Mouse (Mus musculus) hindbrain, embryonic 11.5 days (tissue): Measurements from ENCODE around the gene Ccl17. TPM values are rescaled to one million over a fixed set of nuclear protein-coding genes. Genes with fewer than 3 reads are reported as not detected.

Experiments used
- ATAC-seq: fragments of 200-750 bp; cut with Nextera tagmentation; 2 replicates; pipeline ENCODE4 v1.8.0; 2017; ENCODE audit warnings: mild to moderate bottlenecking, moderate TSS enrichment, moderate library complexity; ENCODE audit not compliant: low FRiP score
- DNase-seq: peaks from one replicate; pipeline ENCODE4 v3.0.0-alpha.2; 2015; ENCODE audit warnings: low spot score
- H3K27ac ChIP-seq: fragments of 300-500 bp; sonication (generic); 2 replicates; pipeline ENCODE4 v1.5.1; 2014; ENCODE audit warnings: mild to moderate bottlenecking, low read depth, low read length
- H3K27me3 ChIP-seq: fragments of 300-500 bp; sonication (generic); 2 replicates; pipeline ENCODE4 v1.6.1; 2014; ENCODE audit warnings: mild to moderate bottlenecking, low read length, moderate library complexity, mixed read lengths; ENCODE audit not compliant: control insufficient read depth, insufficient read depth
- H3K36me3 ChIP-seq: fragments of 300-500 bp; sonication (generic); 2 replicates; pipeline ENCODE4 v1.6.1; 2014; ENCODE audit warnings: mild to moderate bottlenecking, low read length, moderate library complexity, mixed read lengths; ENCODE audit not compliant: control insufficient read depth, insufficient read depth
- H3K4me1 ChIP-seq: fragments of 300-500 bp; sonication (generic); replicated peaks from 2 replicates; pipeline ENCODE4 v1.6.1; 2014; ENCODE audit warnings: low read length, mixed read lengths; ENCODE audit not compliant: control insufficient read depth, insufficient read depth
- H3K4me2 ChIP-seq: fragments of 300-500 bp; sonication (generic); replicated peaks from 2 replicates; pipeline ENCODE4 v1.6.1; 2014; ENCODE audit warnings: mild to moderate bottlenecking, low read depth, low read length
- H3K4me3 ChIP-seq: fragments of 300-500 bp; sonication (generic); 2 replicates; pipeline ENCODE4 v1.5.1; 2014; ENCODE audit warnings: low read depth, low read length
- H3K9ac ChIP-seq: fragments of 300-500 bp; sonication (generic); 2 replicates; pipeline ENCODE4 v1.6.1; 2014; ENCODE audit warnings: low read depth, low read length
- H3K9me3 ChIP-seq: fragments of 300-500 bp; sonication (generic); 2 replicates; pipeline ENCODE4 v1.6.1; 2016; ENCODE audit warnings: low read length; ENCODE audit not compliant: control insufficient read depth
- WGBS: fragments of 180-500 bp; shearing (Covaris S2); extraction: QIAGEN DNeasy Blood & Tissue Kit; methylation state at CpG from one replicate; pipeline ENCODE4 v1.1.7; 2014; 5-methylcytosine and 5-hydroxymethylcytosine counted together
- polyA plus RNA-seq: library from polyadenylated mRNA; unstranded; fragments of >200 nt; fragmentation: Nextera tagmentation; extraction: Ambion mirVana; gene quantifications from 2 replicates; pipeline ENCODE4 v1.2.1, GENCODE M21; 2014

Ccl17 gene
- polyA plus RNA-seq, 1 experiment from 2014 or later: not detected

DNA sequence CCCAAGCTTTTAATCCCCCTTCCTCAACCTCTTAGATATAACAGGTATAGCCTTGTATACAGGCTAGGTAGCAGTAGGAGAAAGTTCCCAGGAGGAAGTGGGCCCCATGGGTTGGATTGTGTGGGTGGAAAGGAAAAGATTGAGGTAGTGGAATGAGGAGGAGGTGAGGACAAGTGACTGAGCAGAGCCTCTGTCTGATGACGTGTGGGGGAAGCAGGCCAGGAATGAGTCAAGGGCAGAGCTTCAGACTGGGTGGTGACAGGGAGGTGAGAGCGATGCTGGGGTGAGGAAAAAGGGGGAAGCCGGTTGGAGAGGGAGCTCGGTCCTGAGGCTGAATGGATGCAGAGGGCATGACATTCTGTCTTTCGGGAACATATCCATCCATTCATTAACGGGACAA is 6.7 kb upstream of the Ccl17 start:
- H3K4me3 ChIP-seq: no peak overlapping the region
- H3K4me1 ChIP-seq: no peaks in the 10 kb centered on the region
- no peaks in the 10 kb centered on the region for H3K27me3 ChIP-seq
- 69% methylated on average over 6 of the region's 6 CpGs for WGBS
- no peak for DNase-seq
- H3K9me3 ChIP-seq: no peaks in the 10 kb centered on the region
- H3K27ac ChIP-seq: no peak overlapping the region
- ATAC-seq: no peak
- no peak overlapping the region for H3K9ac ChIP-seq
- H3K4me2 ChIP-seq: no peak overlapping the region
- H3K36me3 ChIP-seq: no peaks in the 10 kb centered on the region

DNA sequence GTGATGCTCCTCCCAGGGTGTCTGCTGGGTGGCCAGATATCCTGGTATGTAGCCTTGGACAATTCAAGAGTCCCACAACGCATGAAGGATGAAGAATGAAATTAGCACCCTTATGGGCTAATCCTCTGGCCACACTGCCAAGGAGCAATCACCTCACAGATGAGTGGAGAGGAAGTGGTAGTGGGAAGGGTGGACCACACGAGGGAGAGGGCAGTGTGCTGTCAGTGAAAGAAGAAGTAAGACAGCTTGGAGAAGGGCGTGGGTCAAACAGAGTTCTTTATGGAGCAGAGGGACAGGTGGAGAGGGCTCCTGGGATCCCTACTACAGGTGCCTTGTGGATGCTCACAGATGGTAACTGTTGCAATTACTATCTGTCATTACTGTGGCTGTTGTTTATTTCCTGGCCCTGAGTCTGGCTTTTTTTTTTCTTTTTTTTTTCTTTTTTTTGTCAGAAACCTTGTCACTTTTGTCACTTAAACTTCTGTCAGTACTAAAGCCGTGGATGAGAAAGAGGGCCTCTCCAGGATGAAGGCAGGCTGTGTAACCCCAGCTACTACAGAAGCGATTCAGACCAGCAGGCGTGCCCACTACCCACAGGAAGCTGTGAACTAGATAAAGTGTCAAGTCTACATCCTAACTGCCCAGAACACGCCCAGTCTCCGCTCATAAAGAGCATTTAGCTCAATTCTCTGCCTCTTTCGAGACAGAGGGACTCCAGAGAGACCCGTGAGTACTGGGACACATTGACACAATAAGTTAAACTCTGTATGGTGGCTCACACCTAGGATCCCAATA is 5.5 kb upstream of the Ccl17 start:
- 83% methylated on average over 10 of the region's 10 CpGs for WGBS
- no peak for DNase-seq
- no peak overlapping the region for H3K4me2 ChIP-seq

DNA sequence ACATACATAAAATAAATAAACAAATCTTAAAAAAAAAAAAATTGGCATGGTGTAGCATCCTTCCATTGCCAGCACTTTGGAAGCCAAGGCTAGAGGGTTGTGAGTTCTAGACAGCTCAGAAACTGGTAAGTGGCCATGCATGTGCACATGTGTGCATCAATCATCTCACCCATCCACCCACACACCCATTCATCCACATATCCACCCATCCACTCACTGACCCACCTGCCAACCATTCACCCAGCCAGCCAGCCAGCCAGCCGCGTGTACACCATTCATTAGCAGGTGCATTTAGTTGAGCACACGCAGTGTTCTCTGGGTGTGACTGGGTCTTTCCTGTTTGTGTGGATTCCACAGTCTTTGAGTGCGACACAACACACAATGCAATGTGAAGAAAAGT is 4.4 kb upstream of the Ccl17 start:
- DNase-seq (no peak), ATAC-seq (no peak)
- Histone ChIP-seq H3K9me3 (no peaks in the 10 kb centered on the region), H3K36me3 (no peaks in the 10 kb centered on the region), H3K4me2 (no peak overlapping the region), H3K4me3 (no peak overlapping the region), H3K9ac (no peak overlapping the region), H3K4me1 (no peaks in the 10 kb centered on the region), H3K27me3 (no peaks in the 10 kb centered on the region), H3K27ac (no peak overlapping the region)
- WGBS: 62% methylated on average over 4 of the region's 4 CpGs

More for the DNA sequence above, 5.5 kb upstream of the Ccl17 start:
- Histone ChIP-seq H3K4me3 (no peak overlapping the region), H3K4me1 (no peaks in the 10 kb centered on the region), H3K9me3 (no peaks in the 10 kb centered on the region), H3K27me3 (no peaks in the 10 kb centered on the region), H3K9ac (no peak overlapping the region), H3K36me3 (no peaks in the 10 kb centered on the region), H3K27ac (no peak overlapping the region)
- ATAC-seq: no peak

DNA sequence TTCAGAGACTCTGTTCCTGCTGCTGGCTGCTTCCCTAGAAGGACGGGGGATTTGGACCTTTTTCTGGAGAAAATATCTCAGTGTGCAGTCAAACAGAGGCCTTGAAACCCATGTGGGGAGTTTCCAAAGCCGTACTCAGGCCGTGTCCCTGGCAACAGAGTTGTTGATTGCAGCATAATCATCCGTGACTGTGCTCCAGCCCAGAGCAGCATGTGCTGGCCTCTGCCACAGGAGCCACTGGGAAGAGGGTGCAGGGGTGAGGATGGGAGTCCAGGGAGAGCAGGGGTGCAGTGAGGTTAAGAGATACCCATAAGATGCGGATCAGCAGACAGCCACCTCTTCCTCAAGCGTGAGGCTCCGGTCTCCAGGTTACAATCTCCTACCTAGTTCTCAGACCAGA is 2.7 kb upstream of the Ccl17 start:
- 61% methylated on average over 7 of the region's 7 CpGs for WGBS
- Histone ChIP-seq H3K27me3 (no peaks in the 10 kb centered on the region), H3K27ac (no peak overlapping the region), H3K9ac (no peak overlapping the region), H3K9me3 (no peaks in the 10 kb centered on the region), H3K4me2 (no peak overlapping the region), H3K4me1 (no peaks in the 10 kb centered on the region), H3K36me3 (no peaks in the 10 kb centered on the region), H3K4me3 (no peak overlapping the region)
- DNase-seq (no peak), ATAC-seq (no peak)

DNA sequence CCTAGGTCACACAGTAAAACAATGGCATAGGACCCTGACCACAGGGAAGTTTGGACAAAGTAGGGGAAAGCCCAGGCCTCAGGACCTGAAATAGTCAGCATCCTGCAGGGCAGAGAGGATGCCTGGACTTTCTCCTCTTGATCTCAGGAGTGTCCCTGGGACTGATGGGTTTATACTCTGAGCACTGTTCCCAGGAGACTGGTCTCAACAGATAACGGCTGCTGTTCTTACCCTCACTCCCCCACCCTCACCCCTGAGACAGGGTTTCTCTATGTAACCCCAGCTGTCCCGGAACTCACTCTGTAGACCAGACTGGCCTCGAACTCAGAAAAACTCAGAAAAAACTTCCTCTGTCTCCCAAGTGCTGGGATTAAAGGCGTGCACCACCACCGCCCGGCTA is 1.9 kb upstream of the Ccl17 start:
- Histone ChIP-seq H3K27me3 (no peaks in the 10 kb centered on the region), H3K9ac (no peak overlapping the region), H3K9me3 (no peaks in the 10 kb centered on the region), H3K36me3 (no peaks in the 10 kb centered on the region), H3K4me2 (no peak overlapping the region), H3K4me1 (no peaks in the 10 kb centered on the region), H3K4me3 (no peak overlapping the region), H3K27ac (no peak overlapping the region)
- DNase-seq (no peak), ATAC-seq (no peak)
- WGBS: 83% methylated on average over 6 of the region's 6 CpGs

DNA sequence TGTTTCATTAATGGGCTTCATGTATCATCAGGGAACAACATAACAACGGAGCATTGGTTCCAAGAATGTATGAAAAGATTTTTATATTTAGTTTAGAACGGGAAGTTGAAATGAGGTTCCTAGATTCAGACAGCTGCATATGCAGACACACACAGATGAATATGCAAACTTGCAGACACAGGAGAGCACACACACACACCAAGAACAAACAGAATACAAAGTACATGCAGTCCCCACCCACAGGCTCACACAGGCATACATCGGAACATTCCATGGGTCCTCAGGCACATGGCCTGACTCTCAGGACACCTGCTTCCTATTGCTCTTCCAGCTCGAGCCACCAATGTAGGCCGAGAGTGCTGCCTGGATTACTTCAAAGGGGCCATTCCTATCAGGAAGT is 602 bp downstream of the Ccl17 start:
- Histone ChIP-seq H3K4me3 (no peak overlapping the region), H3K4me1 (no peaks in the 10 kb centered on the region), H3K27me3 (no peaks in the 10 kb centered on the region), H3K27ac (no peak overlapping the region), H3K9me3 (no peaks in the 10 kb centered on the region), H3K4me2 (no peak overlapping the region), H3K36me3 (no peaks in the 10 kb centered on the region), H3K9ac (no peak overlapping the region)
- ATAC-seq (no peak), DNase-seq (no peak)
- WGBS: 81% methylated on average over 5 of the region's 5 CpGs

DNA sequence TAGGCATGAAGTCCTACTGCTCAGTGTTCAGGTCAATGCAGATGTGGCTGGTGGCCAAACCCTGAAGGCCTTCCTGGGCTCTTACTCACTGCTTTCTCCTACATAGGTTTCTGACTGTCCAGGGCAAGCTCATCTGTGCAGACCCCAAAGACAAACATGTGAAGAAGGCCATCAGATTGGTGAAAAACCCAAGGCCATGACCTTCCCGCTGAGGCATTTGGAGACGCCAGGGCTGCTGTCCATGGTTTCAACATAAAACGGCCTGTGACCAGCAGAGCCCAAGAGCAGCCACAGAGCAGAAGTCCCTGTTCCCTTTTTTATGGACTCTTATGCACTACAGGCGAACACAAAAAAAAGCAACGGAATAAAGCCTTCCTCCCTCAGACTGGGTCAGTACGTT is 1.4 kb downstream of the Ccl17 start:
- Histone ChIP-seq H3K9me3 (no peaks in the 10 kb centered on the region), H3K9ac (no peak overlapping the region), H3K27me3 (no peaks in the 10 kb centered on the region), H3K36me3 (no peaks in the 10 kb centered on the region), H3K27ac (no peak overlapping the region), H3K4me2 (no peak overlapping the region), H3K4me1 (no peaks in the 10 kb centered on the region), H3K4me3 (no peak overlapping the region)
- 80% methylated on average over 6 of the region's 6 CpGs for WGBS
- ATAC-seq (no peak), DNase-seq (no peak)

DNA sequence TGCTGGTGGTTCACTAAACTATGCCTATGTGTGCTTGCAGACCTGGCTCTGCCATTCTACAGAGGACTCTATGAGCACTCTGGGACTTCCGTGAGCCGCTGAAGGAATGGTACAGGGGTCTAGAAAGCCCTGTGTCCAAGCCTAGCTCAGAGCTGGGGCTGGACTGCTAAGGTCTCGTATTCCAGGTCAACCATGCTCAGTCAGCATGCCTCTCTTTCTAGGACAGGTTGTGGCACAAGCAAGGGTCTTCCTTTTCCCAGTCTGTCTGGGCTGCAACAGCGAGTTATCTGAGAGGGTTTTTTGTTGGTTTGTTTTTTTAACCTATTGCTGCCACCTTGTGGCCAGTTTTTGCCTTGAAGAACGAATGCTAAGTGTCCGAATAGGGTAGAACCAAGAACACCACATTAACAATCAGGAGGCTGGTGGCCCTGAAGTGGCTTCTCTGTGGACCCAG is 2.4 kb downstream of the Ccl17 start:
- Histone ChIP-seq H3K4me3 (no peak overlapping the region), H3K4me1 (no peaks in the 10 kb centered on the region), H3K27ac (no peak overlapping the region), H3K9ac (no peak overlapping the region), H3K36me3 (no peaks in the 10 kb centered on the region), H3K9me3 (no peaks in the 10 kb centered on the region), H3K4me2 (no peak overlapping the region), H3K27me3 (no peaks in the 10 kb centered on the region)
- ATAC-seq (peak; percentile 66), DNase-seq (peak; percentile 94)
- WGBS: 26% methylated on average over 6 of the region's 6 CpGs

DNA sequence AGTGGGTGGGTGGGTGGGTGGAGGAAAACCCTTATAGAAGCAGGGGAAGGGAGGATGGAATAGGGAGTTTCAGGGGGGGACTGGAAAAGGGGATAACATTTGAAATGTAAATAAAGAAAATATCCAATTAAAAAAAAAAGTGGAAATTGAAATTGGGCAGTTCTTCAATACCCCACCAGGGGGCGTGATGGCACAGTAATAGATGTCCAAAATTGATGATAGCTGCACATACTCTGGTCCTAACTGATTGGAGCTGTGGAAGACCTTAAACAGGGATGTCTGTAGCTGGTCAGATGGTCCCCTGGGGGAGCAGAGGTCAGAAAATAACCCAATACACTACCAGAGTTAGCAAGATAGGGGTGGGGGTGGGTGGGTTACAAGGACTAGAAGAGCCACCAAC is 4.3 kb downstream of the Ccl17 start:
- H3K36me3 ChIP-seq: no peaks in the 10 kb centered on the region
- H3K27me3 ChIP-seq: no peaks in the 10 kb centered on the region
- H3K9me3 ChIP-seq: no peaks in the 10 kb centered on the region
- no peak overlapping the region for H3K4me2 ChIP-seq
- no peak overlapping the region for H3K9ac ChIP-seq
- H3K4me1 ChIP-seq: no peaks in the 10 kb centered on the region
- H3K27ac ChIP-seq: no peak overlapping the region
- ATAC-seq: no peak
- peak; percentile 69 for DNase-seq
- WGBS: 0% methylated on average over 1 of the region's 1 CpGs
- no peak overlapping the region for H3K4me3 ChIP-seq
